Mouse (Mus musculus) limb, embryonic 11.5 days (tissue): ENCODE measurements around the gene 4930558K02Rik. TPM values are rescaled to one million over a fixed set of nuclear protein-coding genes. Genes with fewer than 3 reads are reported as not detected.

ENCODE experiments used
- ATAC-seq: fragments of 200-750 bp; cut with Nextera tagmentation; 2 replicates; pipeline ENCODE4 v1.8.0; 2017; ENCODE audit warnings: low read depth; ENCODE audit not compliant: insufficient number of reproducible peaks, low FRiP score, low TSS enrichment
- DNase-seq: peaks from one replicate; pipeline ENCODE4 v3.0.0-alpha.2; 2015; ENCODE audit warnings: low spot score
- H3K27ac ChIP-seq: fragments of 300-500 bp; sonication (generic); replicated peaks from 2 replicates; pipeline ENCODE4 v1.5.1; 2014; ENCODE audit warnings: low read depth, mild to moderate bottlenecking, low read length
- H3K27me3 ChIP-seq: fragments of 300-500 bp; sonication (generic); 2 replicates; pipeline ENCODE4 v1.6.1; 2014; ENCODE audit warnings: mild to moderate bottlenecking, low read length, mixed read lengths; ENCODE audit not compliant: control insufficient read depth, insufficient read depth
- H3K36me3 ChIP-seq: fragments of 300-500 bp; sonication (generic); 2 replicates; pipeline ENCODE4 v1.6.1; 2014; ENCODE audit warnings: mild to moderate bottlenecking, low read length, moderate library complexity, mixed read lengths; ENCODE audit not compliant: control insufficient read depth, insufficient read depth
- H3K4me1 ChIP-seq: fragments of 300-500 bp; sonication (generic); 2 replicates; pipeline ENCODE4 v1.6.1; 2014; ENCODE audit warnings: low read length, mixed read lengths; ENCODE audit not compliant: control insufficient read depth, insufficient read depth
- H3K4me2 ChIP-seq: fragments of 300-500 bp; sonication (generic); 2 replicates; pipeline ENCODE4 v1.6.1; 2014; ENCODE audit warnings: low read depth, mild to moderate bottlenecking, moderate library complexity; ENCODE audit not compliant: severe bottlenecking
- H3K4me3 ChIP-seq: fragments of 300-500 bp; sonication (generic); 2 replicates; pipeline ENCODE4 v1.5.1; 2014; ENCODE audit warnings: low read depth, low read length
- H3K9ac ChIP-seq: fragments of 300-500 bp; sonication (generic); 2 replicates; pipeline ENCODE4 v1.6.1; 2014; ENCODE audit warnings: mild to moderate bottlenecking, low read length
- H3K9me3 ChIP-seq: fragments of 300-500 bp; sonication (generic); 2 replicates; pipeline ENCODE4 v1.6.1; 2016; ENCODE audit warnings: low read length; ENCODE audit not compliant: control insufficient read depth
- WGBS: fragments of 180-500 bp; shearing (Covaris S2); extraction: QIAGEN DNeasy Blood & Tissue Kit; methylation state at CpG from one replicate; pipeline ENCODE4 v1.1.7; 2014; 5-methylcytosine and 5-hydroxymethylcytosine counted together
- polyA plus RNA-seq: library from polyadenylated mRNA; unstranded; fragments of >200 nt; fragmentation: Nextera tagmentation; extraction: Ambion mirVana; gene quantifications from 2 replicates; pipeline ENCODE4 v1.2.1, GENCODE M21; 2014

The 4930558K02Rik gene
- polyA plus RNA-seq: not detected in 2 replicates

DNA sequence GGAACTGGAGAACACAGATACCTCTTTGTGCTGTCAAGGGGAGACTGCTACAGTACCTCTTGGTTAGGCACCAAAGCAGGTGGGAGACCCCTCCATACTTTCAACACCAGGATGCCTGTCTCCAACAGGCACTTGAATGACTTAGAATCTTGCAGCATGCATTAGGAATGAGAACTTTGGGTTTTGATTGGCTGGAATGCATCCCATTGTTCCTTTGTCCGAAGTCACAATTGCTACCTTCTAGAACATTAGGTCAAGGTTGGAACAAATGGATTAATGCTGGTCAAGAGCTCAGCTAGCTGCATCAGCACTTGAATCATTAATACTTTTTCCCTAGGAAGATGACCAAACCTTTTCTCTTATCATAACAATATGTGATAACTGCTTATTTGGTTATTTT, at the start of gene 4930558K02Rik:
TSS of gene 4930558K02Rik (minus strand) at position 101 of the 400 bp plus-strand sequence.
- no peaks in the 10 kb centered on the region for H3K36me3 ChIP-seq
- peak within 1 kb of the TSS; percentile 75; the same call in 1 of the 2 replicates for H3K27ac ChIP-seq
- no peak for ATAC-seq
- DNase-seq: no peak
- no peak within 1 kb of the TSS for H3K4me3 ChIP-seq
- no peaks in the 10 kb centered on the region for H3K27me3 ChIP-seq
- WGBS: 80% methylated on average over 1 of the region's 1 CpGs
- H3K9me3 ChIP-seq: no peaks in the 10 kb centered on the region
- no peak within 1 kb of the TSS for H3K4me2 ChIP-seq
- peaks cover 28% of the 10 kb centered on the region for H3K4me1 ChIP-seq
- no peak within 1 kb of the TSS for H3K9ac ChIP-seq

GRCm38 (mm10) chr1:162023681-162024270, 44.3 kb upstream of the 4930558K02Rik start:
- ATAC-seq (no peak), DNase-seq (peak; percentile 55)
- Histone ChIP-seq H3K36me3 (no peaks in the 10 kb centered on the region), H3K9ac (no peak overlapping the region), H3K27me3 (no peaks in the 10 kb centered on the region), H3K27ac (peak overlapping the region; percentile 100), H3K4me1 (peaks cover 44% of the 10 kb centered on the region), H3K4me3 (no peak overlapping the region), H3K4me2 (no peak overlapping the region), H3K9me3 (no peaks in the 10 kb centered on the region)
- 43% methylated on average over 8 of the region's 8 CpGs for WGBS

DNA sequence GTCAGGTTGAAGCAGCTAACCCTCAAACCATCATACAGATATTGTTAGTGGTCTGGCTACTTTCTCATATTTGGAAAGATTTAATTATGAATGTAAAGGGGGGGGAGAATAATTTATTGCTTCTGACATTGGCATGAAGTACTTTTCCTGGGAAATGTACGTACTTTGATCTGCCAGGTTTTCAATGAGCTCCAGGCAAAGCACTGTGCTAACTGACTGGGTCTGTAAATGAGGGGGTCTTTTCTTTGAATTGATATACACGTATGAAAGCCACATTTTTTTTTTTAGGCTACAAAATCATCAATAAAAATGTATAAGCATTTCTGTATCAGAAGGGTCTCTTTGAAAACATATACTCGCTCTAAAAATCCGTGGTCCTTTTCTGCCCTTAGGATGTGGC, 41.3 kb upstream of the 4930558K02Rik start:
- no peaks in the 10 kb centered on the region for H3K9me3 ChIP-seq
- H3K4me1 ChIP-seq: peaks cover 66% of the 10 kb centered on the region
- no peaks in the 10 kb centered on the region for H3K27me3 ChIP-seq
- H3K27ac ChIP-seq: peak overlapping the region; percentile 100
- no peak overlapping the region for H3K4me2 ChIP-seq
- H3K36me3 ChIP-seq: no peaks in the 10 kb centered on the region
- no peak overlapping the region for H3K4me3 ChIP-seq
- DNase-seq (peak; percentile 31), ATAC-seq (peak; percentile 45; the same call in 1 of the 2 replicates)
- WGBS: 15% methylated on average over 4 of the region's 4 CpGs
- H3K9ac ChIP-seq: no peak overlapping the region

DNA sequence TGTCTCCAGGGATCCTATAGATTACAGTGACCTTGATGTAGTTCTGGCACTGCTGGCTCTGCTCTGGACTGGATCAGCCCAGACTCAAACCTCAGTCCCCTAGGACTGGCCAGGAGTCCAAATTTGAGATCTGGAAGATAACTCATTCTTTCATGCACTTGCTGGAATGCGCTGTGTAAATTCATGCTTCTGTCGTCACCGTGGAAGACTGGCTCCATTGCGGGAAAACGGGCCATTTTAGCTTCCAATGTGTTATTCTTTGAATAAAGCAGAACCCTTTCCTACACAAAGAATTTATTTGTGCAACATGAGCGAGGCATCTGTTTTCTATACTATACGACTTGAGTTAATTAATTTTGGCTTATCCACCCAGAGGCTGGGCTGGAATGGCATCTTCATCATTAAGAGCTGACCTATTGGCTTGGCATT, 40.9 kb upstream of the 4930558K02Rik start:
- ATAC-seq (peak; percentile 71), DNase-seq (peak; percentile 80)
- no peak overlapping the region for H3K4me2 ChIP-seq
- no peak overlapping the region for H3K4me3 ChIP-seq
- H3K27me3 ChIP-seq: no peaks in the 10 kb centered on the region
- 21% methylated on average over 7 of the region's 7 CpGs for WGBS
- H3K27ac ChIP-seq: peak overlapping the region; percentile 100
- H3K9me3 ChIP-seq: no peaks in the 10 kb centered on the region
- H3K36me3 ChIP-seq: no peaks in the 10 kb centered on the region
- peaks cover 68% of the 10 kb centered on the region for H3K4me1 ChIP-seq
- H3K9ac ChIP-seq: 0 out of 2 replicates have a peak overlapping the region, but pooled peaks have one; percentile 7

DNA sequence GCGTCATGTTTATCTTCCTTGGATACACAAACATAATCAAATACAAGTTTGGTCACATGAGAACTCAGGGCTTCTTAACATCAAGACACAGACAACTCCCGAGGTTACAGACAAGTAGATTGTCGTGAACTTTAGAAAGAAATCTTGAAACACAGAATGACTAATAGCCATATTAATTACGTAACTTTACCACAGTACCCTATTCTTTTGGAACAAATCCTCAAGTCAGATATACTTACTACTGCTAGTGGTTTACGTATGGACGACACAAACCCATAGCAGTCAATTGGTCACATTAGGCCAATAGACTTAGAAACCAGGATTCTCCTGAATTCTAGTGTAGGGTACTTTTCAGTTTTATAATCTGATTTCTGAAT, 39.2 kb upstream of the 4930558K02Rik start:
- 38% methylated on average over 6 of the region's 6 CpGs for WGBS
- no peaks in the 10 kb centered on the region for H3K9me3 ChIP-seq
- peak overlapping the region; percentile 45; the same call in 1 of the 2 replicates for H3K9ac ChIP-seq
- peak overlapping the region; percentile 100 for H3K27ac ChIP-seq
- no peak for DNase-seq
- ATAC-seq: no peak
- H3K27me3 ChIP-seq: no peaks in the 10 kb centered on the region
- no peak overlapping the region for H3K4me3 ChIP-seq
- H3K4me1 ChIP-seq: peaks cover 65% of the 10 kb centered on the region
- no peak overlapping the region for H3K4me2 ChIP-seq
- H3K36me3 ChIP-seq: no peaks in the 10 kb centered on the region

- 10% methylated on average over 13 of the region's 13 CpGs for WGBS
- H3K9ac ChIP-seq: peak overlapping the region; percentile 53
- H3K4me2 ChIP-seq: peak overlapping the region; percentile 20
- no peak overlapping the region for H3K4me3 ChIP-seq
- no peak for DNase-seq
- no peaks in the 10 kb centered on the region for H3K36me3 ChIP-seq
- peaks cover 69% of the 10 kb centered on the region for H3K4me1 ChIP-seq
- H3K27ac ChIP-seq: peak overlapping the region; percentile 100
- H3K27me3 ChIP-seq: no peaks in the 10 kb centered on the region
- no peak for ATAC-seq
- no peaks in the 10 kb centered on the region for H3K9me3 ChIP-seq
Measured at GRCm38 (mm10) chr1:162017975-162018600, 38.7 kb upstream of the 4930558K02Rik start.

DNA sequence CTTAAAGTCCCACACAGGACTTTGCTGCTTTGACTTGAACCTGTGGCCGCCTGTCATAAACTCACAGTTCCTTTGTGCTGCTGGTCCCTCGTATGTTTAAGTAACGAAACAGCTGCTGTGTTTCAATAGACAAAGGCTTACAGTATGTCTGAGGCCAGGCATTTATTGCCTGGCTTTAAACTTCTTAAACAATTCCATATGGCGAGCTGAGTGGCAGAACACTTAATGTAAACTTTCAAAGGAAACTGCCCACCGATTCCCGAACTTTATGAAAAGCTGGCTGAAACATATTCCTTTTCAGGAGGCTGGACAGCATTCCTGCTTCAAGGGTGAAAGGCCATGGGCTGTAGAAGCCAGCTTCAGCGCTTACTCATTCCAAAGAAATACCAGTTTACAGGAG, 37.5 kb upstream of the 4930558K02Rik start:
- peak; percentile 78 for DNase-seq
- ATAC-seq: peak; percentile 86
- 2% methylated on average over 7 of the region's 7 CpGs for whole genome bisulfite sequencing
- Histone ChIP-seq H3K27me3 (no peaks in the 10 kb centered on the region), H3K9me3 (no peaks in the 10 kb centered on the region), H3K4me1 (peaks cover 65% of the 10 kb centered on the region), H3K27ac (peak overlapping the region; percentile 100), H3K9ac (peak overlapping the region; percentile 50), H3K4me3 (no peak overlapping the region), H3K4me2 (no peak overlapping the region), H3K36me3 (no peaks in the 10 kb centered on the region)

- peak; percentile 51; the same call in 1 of the 2 replicates for ATAC-seq
- WGBS: 15% methylated on average over 8 of the region's 8 CpGs
- Histone ChIP-seq H3K9me3 (no peaks in the 10 kb centered on the region), H3K36me3 (no peaks in the 10 kb centered on the region), H3K27ac (peak overlapping the region; percentile 100), H3K4me3 (no peak overlapping the region), H3K9ac (peak overlapping the region; percentile 32; the same call in 1 of the 2 replicates), H3K27me3 (no peaks in the 10 kb centered on the region), H3K4me2 (no peak overlapping the region), H3K4me1 (peaks cover 56% of the 10 kb centered on the region)
- DNase-seq: peak; percentile 54
Measured at GRCm38 (mm10) chr1:162015247-162015862, 35.9 kb upstream of the 4930558K02Rik start.
